Mouse (Mus musculus) layer of hippocampus, adult 9-11 months (tissue): ENCODE data around the gene Gm3336.

Experiments used
- DNase-seq: peaks from one replicate; pipeline ENCODE4 v3.0.0; 2022

The Gm3336 gene

GRCm38 (mm10) chr8:70749097-70749674 is 30.8 kb downstream of the Gm3336 start:
- DNase-seq, result peak; percentile 6

GRCm38 (mm10) chr8:70750128-70750680 is 31.9 kb downstream of the Gm3336 start:
- peak; percentile 18 for DNase-seq

GRCm38 (mm10) chr8:70752000-70752764 is 33.8 kb downstream of the Gm3336 start:
- DNase-seq, result peak; percentile 66

- peak; percentile 86 for DNase-seq
Measured at GRCm38 (mm10) chr8:70753151-70753550, 34.8 kb downstream of the Gm3336 start.

GRCm38 (mm10) chr8:70754043-70754870 is 35.9 kb downstream of the Gm3336 start, which contains the start of gene Rab3a:
Gene Rab3a, plus strand, starts transcription at chr8:70754679.
- DNase-seq, result peak; percentile 99

GRCm38 (mm10) chr8:70754871-70755660 is 36.7 kb downstream of the Gm3336 start:
- peak; percentile 86 for DNase-seq

GRCm38 (mm10) chr8:70755661-70756475 is 37.5 kb downstream of the Gm3336 start:
- peak; percentile 37 for DNase-seq

GRCm38 (mm10) chr8:70756476-70757040 is 38.2 kb downstream of the Gm3336 start:
- peak; percentile 28 for DNase-seq

- peak; percentile 29 for DNase-seq
Measured at GRCm38 (mm10) chr8:70757523-70758307, 39.4 kb downstream of the Gm3336 start.

GRCm38 (mm10) chr8:70758308-70758615 is 39.9 kb downstream of the Gm3336 start:
- DNase-seq, result peak; percentile 42

- peak; percentile 52 for DNase-seq
Measured at GRCm38 (mm10) chr8:70758616-70759561, 40.5 kb downstream of the Gm3336 start.

GRCm38 (mm10) chr8:70760350-70760749 is 42.0 kb downstream of the Gm3336 start:
- no peak for DNase-seq

GRCm38 (mm10) chr8:70760775-70761406 is 42.5 kb downstream of the Gm3336 start, which contains the start of gene Mpv17l2:
Gene Mpv17l2, minus strand, starts transcription at chr8:70760946.
- DNase-seq, result peak; percentile 98

- no peak for DNase-seq
Measured at GRCm38 (mm10) chr8:70762118-70762517, 43.8 kb downstream of the Gm3336 start.

- peak; percentile 35 for DNase-seq
Measured at GRCm38 (mm10) chr8:70763354-70763753, 45.0 kb downstream of the Gm3336 start.

GRCm38 (mm10) chr8:70764026-70764425 is 45.7 kb downstream of the Gm3336 start:
- DNase-seq, result no peak

GRCm38 (mm10) chr8:70764676-70765075 is 46.3 kb downstream of the Gm3336 start:
- no peak for DNase-seq

GRCm38 (mm10) chr8:70765329-70765728 is 47.0 kb downstream of the Gm3336 start:
- DNase-seq, result peak; percentile 30
